Mouse (Mus musculus) CH12.LX (cell line): ENCODE measurements around the gene Tnfsf13. TPM values are rescaled to one million over a fixed set of nuclear protein-coding genes. Genes with fewer than 3 reads are reported as not detected.

Experiments used
- DNase-seq: peaks from one replicate; pipeline ENCODE4 v3.0.0-alpha.2; 2013; ENCODE audit errors: extremely low read depth
- H3K27ac ChIP-seq: 2 replicates; pipeline ENCODE4 v1.5.1; 2012; ENCODE audit warnings: low read depth, mild to moderate bottlenecking, control low read depth, moderate library complexity; ENCODE audit not compliant: insufficient read depth
- H3K27me3 ChIP-seq: replicated peaks from 2 replicates; pipeline ENCODE3; 2012; ENCODE audit warnings: inconsistent platforms
- H3K36me3 ChIP-seq, 2 experiments: replicated peaks in 1 of 2; 2 replicates each; pipeline versions ENCODE3 to v1.6.1; 2012; ENCODE audit warnings: inconsistent platforms in 1 of 2, low read length in 1 of 2, mild to moderate bottlenecking in 1 of 2, mixed read lengths in 1 of 2, moderate library complexity in 1 of 2; ENCODE audit not compliant: control insufficient read depth in 1 of 2, insufficient read depth in 1 of 2
- H3K4me1 ChIP-seq, 2 experiments: 2 replicates each; pipeline ENCODE4 v1.6.1; 2012; ENCODE audit warnings: inconsistent platforms in 1 of 2, moderate library complexity in 1 of 2; ENCODE audit not compliant: insufficient read depth in 2 of 2, control insufficient read depth in 1 of 2
- H3K4me2 ChIP-seq: 2 replicates; pipeline ENCODE4 v1.6.1; 2012; ENCODE audit warnings: low read depth, mild to moderate bottlenecking, control low read depth; ENCODE audit not compliant: poor library complexity, insufficient read depth, severe bottlenecking
- H3K4me3 ChIP-seq, 3 experiments: fragments of 150-350 bp in 1 of 3; sonication (generic) in 1 of 3; replicated peaks in 1 of 3; 2 replicates each; pipeline versions ENCODE3 to v1.5.1; 2011 to 2012; ENCODE audit warnings: low read depth in 2 of 3, low read length in 2 of 3, mild to moderate bottlenecking in 2 of 3, moderate library complexity in 2 of 3, control low read depth in 1 of 3, improper control_type of control experiment in 1 of 3, inconsistent platforms in 1 of 3, mixed read lengths in 1 of 3; ENCODE audit not compliant: poor library complexity in 1 of 3
- H3K79me2 ChIP-seq: replicated peaks from 2 replicates; pipeline ENCODE4 v1.6.1; 2012; ENCODE audit warnings: mild to moderate bottlenecking, moderate library complexity; ENCODE audit not compliant: control insufficient read depth, poor library complexity, insufficient read depth, severe bottlenecking; ENCODE audit errors: extremely low read depth
- H3K9ac ChIP-seq: 2 replicates; pipeline ENCODE4 v1.6.1; 2012; ENCODE audit warnings: low read depth, mild to moderate bottlenecking, control low read depth, moderate library complexity; ENCODE audit not compliant: insufficient read depth
- H3K9me3 ChIP-seq: replicated peaks from 2 replicates; pipeline ENCODE3; 2012; ENCODE audit warnings: low read length, inconsistent platforms, mixed read lengths
- ETS1 ChIP-seq: conservative IDR thresholded peaks from 2 replicates; pipeline ENCODE4 v1.6.1; 2012; ENCODE audit warnings: low read depth, mild to moderate bottlenecking, inconsistent platforms, low read length, improper control_type of control experiment, moderate library complexity
- GABPA ChIP-seq: IDR thresholded peaks from 2 replicates; pipeline ENCODE4 v1.6.1; 2012; ENCODE audit warnings: low read depth, low read length, improper control_type of control experiment, inconsistent platforms; ENCODE audit not compliant: insufficient replicate concordance
- HCFC1 ChIP-seq: IDR thresholded peaks from 2 replicates; pipeline ENCODE4 v1.6.1; 2012; ENCODE audit warnings: low read depth, mild to moderate bottlenecking, inconsistent platforms, low read length, improper control_type of control experiment
- IRF4 ChIP-seq: IDR thresholded peaks from 2 replicates; pipeline ENCODE4 v1.6.1; 2014; ENCODE audit warnings: low read depth, mild to moderate bottlenecking, inconsistent platforms, low read length, improper control_type of control experiment
- JUN ChIP-seq: IDR thresholded peaks from 2 replicates; pipeline ENCODE4 v1.6.1; 2011; ENCODE audit warnings: low read depth, mild to moderate bottlenecking, low read length, improper control_type of control experiment, moderate library complexity; ENCODE audit not compliant: insufficient read depth
- MAFK ChIP-seq: IDR thresholded peaks from 2 replicates; pipeline ENCODE4 v1.6.1; 2011; ENCODE audit warnings: low read length, improper control_type of control experiment; ENCODE audit not compliant: insufficient replicate concordance
- MAX ChIP-seq: IDR thresholded peaks from 2 replicates; pipeline ENCODE4 v1.6.1; 2011; ENCODE audit warnings: low read length, improper control_type of control experiment
- MXI1 ChIP-seq: IDR thresholded peaks from 2 replicates; pipeline ENCODE4 v1.6.1; 2011; ENCODE audit warnings: mild to moderate bottlenecking, low read depth, low read length, improper control_type of control experiment
- NELFE ChIP-seq: IDR thresholded peaks from 2 replicates; pipeline ENCODE4 v1.6.1; 2011; ENCODE audit warnings: low read depth, low read length, improper control_type of control experiment
- POLR2A ChIP-seq: IDR thresholded peaks from 2 replicates; pipeline ENCODE4 v1.6.1; 2011; ENCODE audit warnings: low read depth, mild to moderate bottlenecking, improper control_type of control experiment, low read length
- POLR2AphosphoS2 ChIP-seq: IDR thresholded peaks from 2 replicates; pipeline ENCODE4 v1.6.1; 2011; ENCODE audit warnings: low read depth, low read length, improper control_type of control experiment
- RAD21 ChIP-seq: IDR thresholded peaks from 2 replicates; pipeline ENCODE4 v1.6.1; 2011; ENCODE audit warnings: low read depth, mild to moderate bottlenecking, low read length, improper control_type of control experiment, moderate library complexity
- SIN3A ChIP-seq: IDR thresholded peaks from 2 replicates; pipeline ENCODE4 v1.6.1; 2012; ENCODE audit warnings: low read length, improper control_type of control experiment, inconsistent platforms
- USF2 ChIP-seq: conservative IDR thresholded peaks from 2 replicates; pipeline ENCODE4 v1.6.1; 2011; ENCODE audit warnings: low read depth, low read length, improper control_type of control experiment
- ZC3H11A ChIP-seq: IDR thresholded peaks from 2 replicates; pipeline ENCODE4 v1.6.1; 2012; ENCODE audit warnings: low read depth, mild to moderate bottlenecking, inconsistent platforms, low read length, improper control_type of control experiment
- dilution Hi-C: fragments of 300-500 bp; cut with MboI; formaldehyde crosslinking; loops from 2 replicates; pipeline ENCODE4 v1.14.3; 2020; ENCODE audit warnings: low sequenced_read_pairs; ENCODE audit not compliant: extremely low pct_unique_long_range_greater_than_20kb, extremely low pct_ligation_motif_present
- in situ Hi-C: fragments of 300-500 bp; cut with MboI; formaldehyde crosslinking; loops from 3 replicates; pipeline ENCODE4 v1.14.3; 2019; ENCODE audit warnings: low sequenced_read_pairs, low pct_ligation_motif_present, low pct_unique_long_range_greater_than_20kb, mixed read lengths
- polyA plus RNA-seq: library from polyadenylated mRNA; unstranded; fragments of >175 nt; gene quantifications from 2 replicates; pipeline ENCODE4 v1.2.1, GENCODE M21; 2012; ENCODE audit warnings: low read depth; ENCODE audit not compliant: insufficient read length
- total RNA-seq, 2 experiments: library from RNA; depleted of rRNA; stranded (reverse); fragments of 300-350 nt in 1 of 2; fragments of >200 nt in 1 of 2; gene quantifications; 2 replicates each; pipeline ENCODE4 v1.2.3; 2012 to 2014

Gene Tnfsf13
- total and polyA plus RNA-seq, 3 experiments, result 0.21 to 0.63 (median 0.35) TPM

GRCm38 (mm10) chr11:69655264-69656064 is 30.1 kb downstream of the Tnfsf13 start, which contains the start of gene Sox15 (continued):
- no peak for TF ChIP-seq MAX
- TF ChIP-seq JUN, result no peak
- no peak for TF ChIP-seq GABPA
- no peak for TF ChIP-seq IRF4
- TF ChIP-seq ETS1, result no peak
- no peak for TF ChIP-seq SIN3A
- TF ChIP-seq ZC3H11A, result no peak
- peak; percentile 11 for TF ChIP-seq RAD21
- TF ChIP-seq MAFK, result no peak
- no peak for TF ChIP-seq USF2

- Histone ChIP-seq H3K79me2 (0 out of 2 replicates have a peak, but pooled peaks cover under 1% of the 10 kb centered on the region), H3K4me2 (no peak overlapping the region), H3K36me3 (peaks cover 79 to 89% of the 10 kb centered on the region in 2 experiments), H3K27ac (no peak overlapping the region), H3K9ac (no peak overlapping the region), H3K9me3 (no peaks in the 10 kb centered on the region), H3K27me3 (no peaks in the 10 kb centered on the region), H3K4me3 (no peak overlapping the region), H3K4me1 (peaks cover 0 to 67% of the 10 kb centered on the region in 2 experiments; a peak in 2 of 4 replicates)
- DNase-seq, result no peak
- dilution Hi-C loops, result no loop called here
- 0 out of 2 replicates have a peak, but pooled peaks have one; percentile 1 for TF ChIP-seq POLR2AphosphoS2
- no peak for TF ChIP-seq JUN
- TF ChIP-seq SIN3A, result 0 out of 2 replicates have a peak, but pooled peaks have one; percentile 12
- TF ChIP-seq HCFC1, result 0 out of 2 replicates have a peak, but pooled peaks have one; percentile 28
- TF ChIP-seq MXI1, result no peak
- in situ Hi-C loops, result no loop called here
Measured at GRCm38 (mm10) chr11:69654760-69655159, 30.8 kb downstream of the Tnfsf13 start.

- Histone ChIP-seq H3K4me1 (peaks cover 0 to 58% of the 10 kb centered on the region in 2 experiments; a peak in 2 of 4 replicates), H3K36me3 (peaks cover 82 to 92% of the 10 kb centered on the region in 2 experiments), H3K4me3 (no peak overlapping the region), H3K4me2 (no peak overlapping the region), H3K79me2 (no peaks in the 10 kb centered on the region; the same call in 1 of the 2 replicates), H3K9me3 (no peaks in the 10 kb centered on the region), H3K27me3 (no peaks in the 10 kb centered on the region), H3K27ac (no peak overlapping the region), H3K9ac (no peak overlapping the region)
- no peak for DNase-seq
- in situ Hi-C loops, result no loop called here
- TF ChIP-seq NELFE, result no peak
- TF ChIP-seq POLR2A, result peak; percentile 21; the same call in 1 of the 2 replicates
- dilution Hi-C loops, result no loop called here
Measured at GRCm38 (mm10) chr11:69653399-69653798, 32.2 kb downstream of the Tnfsf13 start.
